Mouse (Mus musculus): Measurements from ENCODE around the gene Itgbl1. TPM values are rescaled to one million over a fixed set of nuclear protein-coding genes. Genes with fewer than 3 reads are reported as not detected.
"Not testable (repeated sequence)": the region's sequence is repeated elsewhere in the genome, so short reads cannot be mapped to it uniquely, and the experiment has no call there.

Itgbl1 gene
- total RNA-seq (2022), result 1 to 10 TPM; 6.8 to 8.6 (median 7.8) TPM

GRCm38 (mm10) chr14:123659921-123660385, at the start of gene Itgbl1:
Itgbl1 (plus strand) TSS chr14:123659971.
- peak; percentile 63 to 69 for DNase-seq (ENCODE audit: low spot score in 2 of 2)

- no peak for DNase-seq (ENCODE audit: low spot score in 2 of 2)
These were observed 36.8 kb upstream of the Itgbl1 start for GRCm38 (mm10) chr14:123622969-123623368.

- DNase-seq (ENCODE audit: low spot score in 2 of 2), result peak; percentile 19 to 62
These were observed 33.1 kb upstream of the Itgbl1 start, which contains the start of gene Nalcn for GRCm38 (mm10) chr14:123626501-123627179. Nalcn (minus strand) TSS chr14:123627144.

- no peak for DNase-seq (ENCODE audit: low spot score in 2 of 2)
These were observed 32.6 kb upstream of the Itgbl1 start for GRCm38 (mm10) chr14:123627180-123627562.

GRCm38 (mm10) chr14:123661091-123661491, 1.3 kb downstream of the Itgbl1 start:
- peak; percentile 15 to 42 for DNase-seq (ENCODE audit: low spot score in 2 of 2)

GRCm38 (mm10) chr14:123662386-123662785, 2.6 kb downstream of the Itgbl1 start:
- no peak for DNase-seq (ENCODE audit: low spot score in 2 of 2)

GRCm38 (mm10) chr14:123663206-123663605, 3.4 kb downstream of the Itgbl1 start:
- no peak for DNase-seq (ENCODE audit: low spot score in 2 of 2)

- no peak for DNase-seq (ENCODE audit: low spot score in 2 of 2)
These were observed 4.7 kb downstream of the Itgbl1 start for GRCm38 (mm10) chr14:123664451-123664850.

GRCm38 (mm10) chr14:123671076-123671475, 11.3 kb downstream of the Itgbl1 start:
- not testable (repeated sequence) for DNase-seq (ENCODE audit: low spot score in 2 of 2)

GRCm38 (mm10) chr14:123678091-123678490, 18.3 kb downstream of the Itgbl1 start:
- DNase-seq (ENCODE audit: low spot score in 2 of 2), result no peak

GRCm38 (mm10) chr14:123714751-123715150, 55.0 kb downstream of the Itgbl1 start:
- no peak for DNase-seq (ENCODE audit: low spot score in 2 of 2)

GRCm38 (mm10) chr14:123742055-123742454, 82.3 kb downstream of the Itgbl1 start:
- no peak for DNase-seq (ENCODE audit: low spot score in 2 of 2)

- DNase-seq (ENCODE audit: low spot score in 2 of 2), result no peak
These were observed 91.2 kb downstream of the Itgbl1 start for GRCm38 (mm10) chr14:123751017-123751416.

- DNase-seq (ENCODE audit: low spot score in 2 of 2), result no peak
These were observed 99.8 kb downstream of the Itgbl1 start for GRCm38 (mm10) chr14:123759534-123759933.

GRCm38 (mm10) chr14:123760079-123760478, 100.3 kb downstream of the Itgbl1 start:
- DNase-seq (ENCODE audit: low spot score in 2 of 2), result peak; percentile 25 to 61

- no peak for DNase-seq (ENCODE audit: low spot score in 2 of 2)
These were observed 142.0 kb downstream of the Itgbl1 start for GRCm38 (mm10) chr14:123801744-123802143.

- peak in 1 of 2 experiments; percentile 5 for DNase-seq (ENCODE audit: low spot score in 2 of 2)
These were observed 177.9 kb downstream of the Itgbl1 start for GRCm38 (mm10) chr14:123837662-123838061.

- DNase-seq (ENCODE audit: low spot score in 2 of 2), result peak; percentile 49 to 56
These were observed 184.1 kb downstream of the Itgbl1 start for GRCm38 (mm10) chr14:123843675-123844425.

GRCm38 (mm10) chr14:123864531-123864930, 204.8 kb downstream of the Itgbl1 start:
- DNase-seq (ENCODE audit: low spot score in 2 of 2), result no peak

- no peak for DNase-seq (ENCODE audit: low spot score in 2 of 2)
These were observed 206.3 kb downstream of the Itgbl1 start for GRCm38 (mm10) chr14:123865779-123866726.

- DNase-seq (ENCODE audit: low spot score in 2 of 2), result no peak
These were observed 268.1 kb downstream of the Itgbl1 start for GRCm38 (mm10) chr14:123927903-123928302.

All from layer of hippocampus, adult 8-10 months (tissue).